ENCODE assay signal across 8 mouse cellular contexts in genomic region chr5:102206953-102207352, GRCm38 (mm10).
DNase-seq lines count a peak whose midpoint lies in the region; ATAC-seq and TF ChIP-seq lines count a peak whose summit lies in the region.

No protein-coding gene starts in this region.

- peak overlapping the region; percentile 21 for H3K4me3 ChIP-seq in hindbrain, postnatal 0 days (ENCODE audit: low read length)

- H3K27me3 ChIP-seq in hindbrain, postnatal 0 days (ENCODE audit: insufficient read depth, low read length): no peaks in the 10 kb centered on the region

- TF ChIP-seq CTCF in hindbrain, postnatal 0 days (IDR thresholded peaks at IDR 0.05; ENCODE audit: low read depth): peak; percentile 86

- no peak overlapping the region for H3K27ac ChIP-seq in hindbrain, postnatal 0 days

- H3K4me1 ChIP-seq in hindbrain, postnatal 0 days (ENCODE audit: insufficient read depth, low read length): no peaks in the 10 kb centered on the region

- 2% methylated on average over 16 of the region's 16 CpGs for WGBS in hindbrain, postnatal 0 days

- no peaks in the 10 kb centered on the region for H3K9me3 ChIP-seq in hindbrain, postnatal 0 days (ENCODE audit: low read length)

- peak; percentile 90 for ATAC-seq in common myeloid progenitor, adult 5-6 weeks (replicated peaks; ENCODE audit: low read depth, poor library complexity, severe bottlenecking)
- peak; percentile 95 for ATAC-seq in hindbrain, postnatal 0 days

- H3K4me2 ChIP-seq in hindbrain, postnatal 0 days (ENCODE audit: low read depth, low read length): peak overlapping the region; percentile 53

- no peak overlapping the region for H3K9ac ChIP-seq in hindbrain, postnatal 0 days (replicated peaks; ENCODE audit: low read length)

- DNase-seq in adipocyte (ENCODE audit: low spot score): peak; percentile 84
- DNase-seq in gastrocnemius, postnatal 10 days: peak; percentile 75
- DNase-seq in hindbrain, postnatal 0 days (ENCODE audit: low spot score): peak; percentile 93
- peak; percentile 62 to 72 for DNase-seq in layer of hippocampus, postnatal 36 days
- DNase-seq in lung, postnatal 36 days: peak; percentile 86
- DNase-seq in right cerebral cortex, adult 18-20 months: peak; percentile 70
- DNase-seq in urinary bladder, postnatal 25 days (ENCODE audit: low spot score): peak; percentile 68

- no peaks in the 10 kb centered on the region for H3K36me3 ChIP-seq in hindbrain, postnatal 0 days (ENCODE audit: insufficient read depth, low read length)
